Mouse (Mus musculus) myocyte (in vitro differentiated cells): ENCODE data around the gene Adamts6.

ENCODE experiments used
- CEBPB ChIP-seq: IDR thresholded peaks from 2 replicates; pipeline ENCODE4 v1.6.1; 2011; ENCODE audit warnings: mild to moderate bottlenecking, moderate library complexity; ENCODE audit not compliant: poor library complexity, insufficient read depth, severe bottlenecking
- E2F4 ChIP-seq: IDR thresholded peaks from one replicate; pipeline ENCODE4 v1.6.1; 2011; ENCODE audit warnings: mild to moderate bottlenecking, control low read depth, moderate library complexity; ENCODE audit not compliant: insufficient read depth
- MAX ChIP-seq: IDR thresholded peaks from one replicate; pipeline ENCODE4 v1.6.1; 2011; ENCODE audit warnings: low read depth, mild to moderate bottlenecking, control low read depth
- MYOG ChIP-seq, 3 experiments: IDR thresholded peaks; one replicate each; pipeline ENCODE4 v1.6.1; 2011; ENCODE audit warnings: control low read depth in 2 of 3, low read depth in 2 of 3, mild to moderate bottlenecking in 2 of 3; ENCODE audit not compliant: insufficient read length in 2 of 3, control insufficient read depth in 1 of 3, insufficient read depth in 1 of 3
- POLR2A ChIP-seq: IDR thresholded peaks from one replicate; pipeline ENCODE4 v1.6.1; 2011; ENCODE audit warnings: low read depth, mild to moderate bottlenecking, control low read depth, moderate library complexity; ENCODE audit not compliant: insufficient read length
- POLR2AphosphoS2 ChIP-seq: IDR thresholded peaks from one replicate; pipeline ENCODE4 v1.6.1; 2011; ENCODE audit warnings: low read depth, control low read depth; ENCODE audit not compliant: insufficient read length
- REST ChIP-seq: IDR thresholded peaks from one replicate; pipeline ENCODE4 v1.6.1; 2011; ENCODE audit warnings: mild to moderate bottlenecking, control low read depth, moderate library complexity; ENCODE audit not compliant: insufficient read depth, insufficient read length
- TCF12 ChIP-seq: IDR thresholded peaks from one replicate; pipeline ENCODE4 v1.6.1; 2011; ENCODE audit warnings: mild to moderate bottlenecking, control low read depth; ENCODE audit not compliant: poor library complexity, insufficient read depth, severe bottlenecking

DNA sequence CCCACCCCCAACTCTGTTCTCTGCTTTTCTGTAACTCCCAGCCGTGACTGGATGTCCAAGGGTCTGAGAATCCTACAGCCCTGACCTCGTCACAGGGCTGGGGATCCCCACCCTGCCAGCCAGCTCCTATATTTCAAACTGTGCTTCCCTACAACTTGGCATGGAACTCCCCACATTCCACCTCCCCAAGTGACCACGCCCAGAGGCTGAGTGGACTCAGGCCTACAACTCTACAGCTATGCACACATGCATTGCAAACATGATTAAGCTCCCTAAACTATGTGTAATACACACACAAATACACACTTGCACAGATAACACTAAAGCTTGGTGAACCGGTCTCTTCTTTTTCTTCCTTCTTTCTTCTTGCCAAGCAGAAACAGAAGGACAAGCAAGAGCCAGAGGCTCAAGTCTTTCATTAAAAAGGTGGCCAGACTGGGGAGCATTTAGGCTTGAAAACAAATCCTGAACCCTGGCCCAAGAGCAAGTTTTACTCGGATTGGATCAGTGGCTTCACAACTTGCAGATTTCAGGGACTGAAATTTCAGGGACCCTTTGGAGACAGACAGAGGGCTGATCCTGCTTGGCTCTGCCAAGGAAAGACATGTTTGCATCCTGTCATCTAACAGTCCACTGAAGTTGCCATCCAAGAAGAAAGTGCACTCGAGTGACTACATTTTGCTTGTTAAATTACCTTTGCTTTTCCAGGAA lies 218.7 kb downstream of the Adamts6 start:
- TF ChIP-seq MYOG (IDR thresholded peaks at IDR 0.05; ENCODE audit: control insufficient read depth in 1 of 3, insufficient read depth in 1 of 3, insufficient read length in 2 of 3, low read depth in 2 of 3) (no peak), POLR2A (no peak), MAX (no peak), TCF12 (no peak), E2F4 (no peak), REST (no peak), POLR2AphosphoS2 (no peak), CEBPB (no peak)
